Mouse (Mus musculus): ENCODE data around the gene Lrrc47. TPM values are rescaled to one million over a fixed set of nuclear protein-coding genes. Genes with fewer than 3 reads are reported as not detected.
A peak's percentile ranks its signal among the peaks of the same experiment; 100 is the strongest.

Gene Lrrc47
- polyA plus RNA-seq, 1 experiment from 2014 or later, result 12.7 TPM

- H3K9me3 ChIP-seq (ENCODE audit: control insufficient read depth, low read length), result no peaks in the 10 kb centered on the region
- no peak overlapping the region for H3K27ac ChIP-seq (replicated peaks; ENCODE audit: low read depth, low read length)
- no peak overlapping the region for H3K4me2 ChIP-seq (ENCODE audit: low read length)
- H3K4me3 ChIP-seq (replicated peaks; ENCODE audit: low read depth, low read length), result no peak overlapping the region
- ATAC-seq (ENCODE audit: low FRiP score, low TSS enrichment), result no peak
- 88% methylated on average over 7 of the region's 7 CpGs for WGBS
- no peaks in the 10 kb centered on the region for H3K36me3 ChIP-seq (ENCODE audit: control insufficient read depth, insufficient read depth, low read length)
- DNase-seq, result no peak
- H3K9ac ChIP-seq (replicated peaks; ENCODE audit: low read length), result no peak overlapping the region
- H3K4me1 ChIP-seq (ENCODE audit: control insufficient read depth, insufficient read depth, low read length), result no peaks in the 10 kb centered on the region
- no peaks in the 10 kb centered on the region for H3K27me3 ChIP-seq (ENCODE audit: control insufficient read depth, insufficient read depth, low read length)
Measured at GRCm38 (mm10) chr4:154055482-154055881, 44.0 kb downstream of the Lrrc47 start.

GRCm38 (mm10) chr4:154056046-154056445, 44.5 kb downstream of the Lrrc47 start:
- H3K36me3 ChIP-seq (ENCODE audit: control insufficient read depth, insufficient read depth, low read length), result no peaks in the 10 kb centered on the region
- H3K4me1 ChIP-seq (ENCODE audit: control insufficient read depth, insufficient read depth, low read length), result no peaks in the 10 kb centered on the region
- no peaks in the 10 kb centered on the region for H3K27me3 ChIP-seq (ENCODE audit: control insufficient read depth, insufficient read depth, low read length)
- H3K9me3 ChIP-seq (ENCODE audit: control insufficient read depth, low read length), result no peaks in the 10 kb centered on the region
- no peak overlapping the region for H3K4me3 ChIP-seq (replicated peaks; ENCODE audit: low read depth, low read length)
- no peak overlapping the region for H3K9ac ChIP-seq (replicated peaks; ENCODE audit: low read length)
- no peak overlapping the region for H3K4me2 ChIP-seq (ENCODE audit: low read length)
- DNase-seq, result no peak
- WGBS, result 87% methylated on average over 2 of the region's 2 CpGs
- H3K27ac ChIP-seq (replicated peaks; ENCODE audit: low read depth, low read length), result no peak overlapping the region
- ATAC-seq (ENCODE audit: low FRiP score, low TSS enrichment), result no peak

DNA sequence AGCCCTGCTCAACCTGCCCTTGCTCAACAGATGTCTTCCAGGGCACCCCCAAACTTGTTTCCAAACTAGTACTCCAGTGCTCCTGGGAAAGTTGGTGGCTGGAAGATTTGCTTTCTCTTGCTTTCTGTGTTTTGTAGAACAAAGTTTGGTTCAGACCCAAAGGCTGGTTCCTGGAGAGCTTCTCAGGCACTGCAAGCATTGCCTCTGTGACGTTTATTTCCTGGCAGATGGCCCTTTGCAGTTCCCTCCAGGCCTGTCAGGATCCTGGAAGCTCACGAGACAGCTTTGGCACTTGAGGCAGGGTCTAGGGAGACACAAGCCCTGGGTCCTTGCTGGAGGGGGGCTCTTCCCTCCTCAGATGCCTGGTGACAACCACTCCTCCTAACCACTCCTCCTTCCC, 45.1 kb downstream of the Lrrc47 start:
- DNase-seq, result no peak
- no peak for ATAC-seq (ENCODE audit: low FRiP score, low TSS enrichment)
- no peak overlapping the region for H3K4me3 ChIP-seq (replicated peaks; ENCODE audit: low read depth, low read length)
- H3K9ac ChIP-seq (replicated peaks; ENCODE audit: low read length), result no peak overlapping the region
- H3K27ac ChIP-seq (replicated peaks; ENCODE audit: low read depth, low read length), result no peak overlapping the region
- H3K27me3 ChIP-seq (ENCODE audit: control insufficient read depth, insufficient read depth, low read length), result no peaks in the 10 kb centered on the region
- H3K36me3 ChIP-seq (ENCODE audit: control insufficient read depth, insufficient read depth, low read length), result no peaks in the 10 kb centered on the region
- WGBS, result 71% methylated on average over 2 of the region's 2 CpGs
- H3K4me2 ChIP-seq (ENCODE audit: low read length), result no peak overlapping the region
- H3K9me3 ChIP-seq (ENCODE audit: control insufficient read depth, low read length), result no peaks in the 10 kb centered on the region
- no peaks in the 10 kb centered on the region for H3K4me1 ChIP-seq (ENCODE audit: control insufficient read depth, insufficient read depth, low read length)

DNA sequence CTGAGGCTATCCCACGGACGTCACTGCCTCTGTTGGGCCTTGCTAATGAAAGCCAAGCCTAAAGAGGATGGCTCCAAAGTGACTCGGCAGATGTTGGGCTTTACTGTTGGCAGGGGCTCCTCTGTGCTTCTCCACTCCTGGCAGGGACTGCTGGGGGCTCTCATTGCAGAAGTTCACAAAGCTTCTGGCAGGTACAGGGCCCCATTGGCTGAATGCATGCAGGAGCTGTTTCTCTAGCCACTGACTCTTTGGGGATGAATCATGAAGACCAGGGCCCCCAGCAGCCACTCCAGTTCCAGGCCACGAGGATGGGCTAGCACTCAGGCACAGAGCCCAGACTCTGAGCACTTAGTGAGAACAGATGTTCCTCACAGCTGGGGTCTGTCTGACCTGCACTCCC, 46.2 kb downstream of the Lrrc47 start:
- Histone ChIP-seq H3K4me1 (ENCODE audit: control insufficient read depth, insufficient read depth, low read length) (no peaks in the 10 kb centered on the region), H3K27ac (replicated peaks; ENCODE audit: low read depth, low read length) (no peak overlapping the region), H3K27me3 (ENCODE audit: control insufficient read depth, insufficient read depth, low read length) (no peaks in the 10 kb centered on the region), H3K36me3 (ENCODE audit: control insufficient read depth, insufficient read depth, low read length) (no peaks in the 10 kb centered on the region), H3K4me3 (replicated peaks; ENCODE audit: low read depth, low read length) (no peak overlapping the region), H3K4me2 (ENCODE audit: low read length) (no peak overlapping the region), H3K9me3 (ENCODE audit: control insufficient read depth, low read length) (no peaks in the 10 kb centered on the region), H3K9ac (replicated peaks; ENCODE audit: low read length) (no peak overlapping the region)
- ATAC-seq (ENCODE audit: low FRiP score, low TSS enrichment), result no peak
- 63% methylated on average over 4 of the region's 4 CpGs for whole genome bisulfite sequencing
- no peak for DNase-seq

- no peak overlapping the region for H3K9ac ChIP-seq (replicated peaks; ENCODE audit: low read length)
- H3K27me3 ChIP-seq (ENCODE audit: control insufficient read depth, insufficient read depth, low read length), result no peaks in the 10 kb centered on the region
- DNase-seq (peak; percentile 82), ATAC-seq (ENCODE audit: low FRiP score, low TSS enrichment) (peak; percentile 31; the same call in 1 of the 2 replicates)
- no peaks in the 10 kb centered on the region for H3K4me1 ChIP-seq (ENCODE audit: control insufficient read depth, insufficient read depth, low read length)
- no peak overlapping the region for H3K4me3 ChIP-seq (replicated peaks; ENCODE audit: low read depth, low read length)
- H3K4me2 ChIP-seq (ENCODE audit: low read length), result no peak overlapping the region
- H3K36me3 ChIP-seq (ENCODE audit: control insufficient read depth, insufficient read depth, low read length), result no peaks in the 10 kb centered on the region
- 65% methylated on average over 14 of the region's 14 CpGs for WGBS
- no peaks in the 10 kb centered on the region for H3K9me3 ChIP-seq (ENCODE audit: control insufficient read depth, low read length)
- no peak overlapping the region for H3K27ac ChIP-seq (replicated peaks; ENCODE audit: low read depth, low read length)
Measured at GRCm38 (mm10) chr4:154064827-154065773, 53.6 kb downstream of the Lrrc47 start.

GRCm38 (mm10) chr4:154070896-154071295, 59.4 kb downstream of the Lrrc47 start:
- DNase-seq (peak; percentile 45), ATAC-seq (ENCODE audit: low FRiP score, low TSS enrichment) (no peak)
- 0% methylated on average over 5 of the region's 5 CpGs for WGBS

More at GRCm38 (mm10) chr4:154070896-154071295, 59.4 kb downstream of the Lrrc47 start:
- Histone ChIP-seq H3K4me2 (ENCODE audit: low read length) (no peak overlapping the region), H3K4me1 (ENCODE audit: control insufficient read depth, insufficient read depth, low read length) (no peaks in the 10 kb centered on the region), H3K36me3 (ENCODE audit: control insufficient read depth, insufficient read depth, low read length) (no peaks in the 10 kb centered on the region), H3K27me3 (ENCODE audit: control insufficient read depth, insufficient read depth, low read length) (peaks cover 21% of the 10 kb centered on the region; the same call in 1 of the 2 replicates), H3K27ac (replicated peaks; ENCODE audit: low read depth, low read length) (no peak overlapping the region), H3K4me3 (replicated peaks; ENCODE audit: low read depth, low read length) (no peak overlapping the region), H3K9ac (replicated peaks; ENCODE audit: low read length) (no peak overlapping the region), H3K9me3 (ENCODE audit: control insufficient read depth, low read length) (no peaks in the 10 kb centered on the region)

Other genes with a start within 250 kb of the Lrrc47 start
- gene A430005L14Rik, start 54.5 kb upstream of the Lrrc47 start, polyA plus RNA-seq (2014; fragmentation: Nextera tagmentation; extraction: Ambion mirVana), result 63.3 and 63.7 TPM in 2 replicates
- 7.9 and 9.1 TPM in 2 replicates for gene Dffb, start 36.6 kb upstream of the Lrrc47 start, polyA plus RNA-seq (2014; fragmentation: Nextera tagmentation; extraction: Ambion mirVana)
- gene Cep104, start 36.5 kb upstream of the Lrrc47 start, polyA plus RNA-seq (2014; fragmentation: Nextera tagmentation; extraction: Ambion mirVana), result 15.3 and 19.7 TPM in 2 replicates
- gene Smim1, start 14.5 kb downstream of the Lrrc47 start, polyA plus RNA-seq (2014; fragmentation: Nextera tagmentation; extraction: Ambion mirVana), result 6.3 and 7.7 TPM in 2 replicates
- not detected in 2 replicates for gene Ccdc27, start 30.9 kb downstream of the Lrrc47 start, polyA plus RNA-seq (2014; fragmentation: Nextera tagmentation; extraction: Ambion mirVana)
- 0.20 and 0.59 TPM in 2 replicates for gene Trp73, start 128.5 kb downstream of the Lrrc47 start, polyA plus RNA-seq (2014; fragmentation: Nextera tagmentation; extraction: Ambion mirVana)
- gene Wrap73, start 130.6 kb downstream of the Lrrc47 start, polyA plus RNA-seq (2014; fragmentation: Nextera tagmentation; extraction: Ambion mirVana), result 43.2 and 45.6 TPM in 2 replicates
- gene Tprgl, start 148.9 kb downstream of the Lrrc47 start, polyA plus RNA-seq (2014; fragmentation: Nextera tagmentation; extraction: Ambion mirVana), result 203 and 208 TPM in 2 replicates
- 6.9 and 8.4 TPM in 2 replicates for gene Megf6, start 159.0 kb downstream of the Lrrc47 start, polyA plus RNA-seq (2014; fragmentation: Nextera tagmentation; extraction: Ambion mirVana)

All from midbrain, embryonic 14.5 days (tissue).